In the genomic region with DNA sequence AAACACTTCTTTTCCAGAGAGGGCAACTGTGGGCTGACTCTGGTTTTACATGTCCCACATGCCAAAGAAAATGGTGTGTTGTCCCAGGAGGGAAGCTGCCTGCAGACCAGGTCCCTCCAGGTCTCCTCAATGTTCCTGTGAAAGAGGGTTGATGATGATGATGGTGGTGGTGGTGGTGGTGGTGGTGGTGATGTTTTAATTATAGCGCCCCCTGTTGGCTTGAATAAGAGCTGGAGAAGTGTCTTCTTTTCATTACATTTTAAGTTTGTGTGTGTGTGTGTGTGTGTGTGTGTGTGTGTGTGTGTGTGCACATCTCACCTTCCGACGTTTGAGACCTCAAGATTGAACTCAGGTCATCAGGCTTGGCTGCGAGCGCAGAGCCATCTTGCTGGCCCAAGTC, we compare ENCODE assay signal across 17 mouse cellular contexts.
DNase-seq lines count a peak whose midpoint lies in the region; ATAC-seq and TF ChIP-seq lines count a peak whose summit lies in the region.
"Had no signal": no experiment of that assay in that cellular context is flagged by ENCODE, and none has a peak within 500 bp of the region (broad histone marks: within the 10 kb centered on the region; RNA-seq: fewer than 3 reads in every experiment).

No protein-coding gene starts in this region.

- DNase-seq in forebrain, postnatal 0 days = no peak
- no peak for DNase-seq in liver, embryonic 14.5 days (ENCODE audit: low read depth in 3 of 3, low spot score in 3 of 3)
- DNase-seq in liver, embryonic 11.5 days (ENCODE audit: low spot score) = no peak
- DNase-seq in CD4-positive helper T cell, adult 2 months (ENCODE audit: low read depth, low spot score) = peak; percentile 38
- DNase-seq in induced T-regulatory cell, adult 2 months (ENCODE audit: low read depth) = peak; percentile 29
- no peak for DNase-seq in cerebellum, postnatal 10 days
- DNase-seq in frontal cortex, adult 2 months (ENCODE audit: extremely low spot score in 1 of 2, low spot score in 1 of 2) = no peak
- DNase-seq: adrenal gland, adult 2 months; cerebellum, adult 8-10 months; gastrocnemius, postnatal 36 days; kidney, adult 11 months; kidney, postnatal 25 days; lung, adult 18-20 months; right cerebral cortex, postnatal 14 days had no signal

- H3K36me3 ChIP-seq in forebrain, postnatal 0 days (ENCODE audit: insufficient read depth) = no peaks in the 10 kb centered on the region
- no peaks in the 10 kb centered on the region for H3K36me3 ChIP-seq in forebrain, embryonic 16.5 days (ENCODE audit: control insufficient read depth, insufficient read depth)
- H3K36me3 ChIP-seq in liver, embryonic 14.5 days (replicated peaks; ENCODE audit: control insufficient read depth, insufficient read depth, low read depth) = no peaks in the 10 kb centered on the region
- no peaks in the 10 kb centered on the region for H3K36me3 ChIP-seq in liver, embryonic 11.5 days (ENCODE audit: control insufficient read depth, insufficient read depth, low read length)
- H3K36me3 ChIP-seq: G1E had no signal

- TF ChIP-seq CTCF in forebrain, postnatal 0 days (IDR thresholded peaks at IDR 0.05; ENCODE audit: low read depth) = peak; percentile 38; the same call in 1 of the 2 replicates
- TF ChIP-seq CTCF in liver, embryonic 14.5 days (IDR thresholded peaks at IDR 0.05; ENCODE audit: low read depth) = peak; percentile 62

- H3K9me3 ChIP-seq in forebrain, postnatal 0 days (ENCODE audit: low read length) = no peaks in the 10 kb centered on the region
- H3K9me3 ChIP-seq in forebrain, embryonic 16.5 days (ENCODE audit: control insufficient read depth, low read length) = no peaks in the 10 kb centered on the region
- H3K9me3 ChIP-seq in liver, embryonic 14.5 days (ENCODE audit: control insufficient read depth, low read length) = no peaks in the 10 kb centered on the region
- no peaks in the 10 kb centered on the region for H3K9me3 ChIP-seq in liver, embryonic 11.5 days (ENCODE audit: control insufficient read depth, low read length)
- H3K9me3 ChIP-seq: G1E had no signal

- H3K4me2 ChIP-seq in forebrain, postnatal 0 days (ENCODE audit: low read depth) = no peak overlapping the region
- no peak overlapping the region for H3K4me2 ChIP-seq in forebrain, embryonic 16.5 days (ENCODE audit: low read length)
- H3K4me2 ChIP-seq in liver, embryonic 14.5 days (ENCODE audit: low read depth) = no peak overlapping the region
- H3K4me2 ChIP-seq in liver, embryonic 11.5 days = no peak overlapping the region

- H3K27me3 ChIP-seq in forebrain, postnatal 0 days (ENCODE audit: insufficient read depth, low read length) = no peaks in the 10 kb centered on the region
- no peaks in the 10 kb centered on the region for H3K27me3 ChIP-seq in forebrain, embryonic 16.5 days (replicated peaks; ENCODE audit: control insufficient read depth, insufficient read depth, low read length)
- no peaks in the 10 kb centered on the region; the same call in 1 of the 2 replicates for H3K27me3 ChIP-seq in liver, embryonic 14.5 days (ENCODE audit: control insufficient read depth, insufficient read depth, low read length)
- peaks cover 19% of the 10 kb centered on the region for H3K27me3 ChIP-seq in liver, embryonic 11.5 days (replicated peaks; ENCODE audit: control insufficient read depth, insufficient read depth, low read length)

- no peak overlapping the region for H3K4me3 ChIP-seq in forebrain, postnatal 0 days (ENCODE audit: low read depth, low read length)
- no peak overlapping the region for H3K4me3 ChIP-seq in forebrain, embryonic 16.5 days (replicated peaks; ENCODE audit: low read length)
- H3K4me3 ChIP-seq in liver, embryonic 14.5 days (ENCODE audit: insufficient read depth in 1 of 2, low read depth in 2 of 2, low read length in 2 of 2) = no peak overlapping the region
- H3K4me3 ChIP-seq in liver, embryonic 11.5 days (ENCODE audit: low read depth, low read length) = no peak overlapping the region
- H3K4me3 ChIP-seq: myocyte had no signal

- H3K4me1 ChIP-seq in forebrain, postnatal 0 days (ENCODE audit: insufficient read depth) = no peaks in the 10 kb centered on the region
- peaks cover 9% of the 10 kb centered on the region for H3K4me1 ChIP-seq in forebrain, embryonic 16.5 days (replicated peaks; ENCODE audit: control insufficient read depth, insufficient read depth, low read length)
- no peaks in the 10 kb centered on the region for H3K4me1 ChIP-seq in liver, embryonic 14.5 days (replicated peaks; ENCODE audit: control insufficient read depth in 2 of 2, insufficient read depth in 2 of 2, low read length in 1 of 2)
- no peaks in the 10 kb centered on the region; the same call in 1 of the 2 replicates for H3K4me1 ChIP-seq in liver, embryonic 11.5 days (replicated peaks; ENCODE audit: control insufficient read depth, insufficient read depth, low read length)

- TF ChIP-seq EP300 in liver, embryonic 14.5 days (IDR thresholded peaks at IDR 0.05; ENCODE audit: low read depth) = no peak

- H3K27ac ChIP-seq in forebrain, postnatal 0 days (ENCODE audit: low read depth, low read length) = no peak overlapping the region
- H3K27ac ChIP-seq in forebrain, embryonic 16.5 days (ENCODE audit: low read length) = no peak overlapping the region
- H3K27ac ChIP-seq in liver, embryonic 14.5 days = no peak overlapping the region
- H3K27ac ChIP-seq in liver, embryonic 11.5 days (ENCODE audit: low read depth, low read length) = no peak overlapping the region

- H3K9ac ChIP-seq in forebrain, postnatal 0 days = no peak overlapping the region
- H3K9ac ChIP-seq in forebrain, embryonic 16.5 days (replicated peaks; ENCODE audit: low read depth, low read length) = no peak overlapping the region
- no peak overlapping the region for H3K9ac ChIP-seq in liver, embryonic 14.5 days (replicated peaks)
- H3K9ac ChIP-seq in liver, embryonic 11.5 days (ENCODE audit: low read depth, low read length) = no peak overlapping the region

- ATAC-seq in forebrain, postnatal 0 days = no peak
- no peak for ATAC-seq in forebrain, embryonic 16.5 days
- no peak for ATAC-seq in liver, embryonic 14.5 days (ENCODE audit: insufficient read depth)
- no peak for ATAC-seq in liver, embryonic 11.5 days (replicated peaks; ENCODE audit: low FRiP score)

- WGBS in forebrain, postnatal 0 days = 80% methylated on average over 5 of the region's 5 CpGs
- 64% methylated on average over 5 of the region's 5 CpGs for WGBS in forebrain, embryonic 16.5 days
- 62% methylated on average over 5 of the region's 5 CpGs for WGBS in liver, embryonic 14.5 days (ENCODE audit: insufficient replicate concordance)
- WGBS in liver, embryonic 11.5 days = 65% methylated on average over 5 of the region's 5 CpGs

Comparison
In these comparisons a context has a peak if more than half of its experiments do, and no peak if none do; other contexts are left out.
1. DNase-seq: peak in CD4-positive helper T cell, adult 2 months (single experiment) and induced T-regulatory cell, adult 2 months (single experiment); none in forebrain, postnatal 0 days (single experiment), liver, embryonic 14.5 days (0 of 3), liver, embryonic 11.5 days (single experiment), cerebellum, postnatal 10 days (0 of 2) and frontal cortex, adult 2 months (0 of 2).